Mouse (Mus musculus) midbrain, embryonic 16.5 days (tissue): ENCODE measurements around the gene Samsn1. TPM values are rescaled to one million over a fixed set of nuclear protein-coding genes. Genes with fewer than 3 reads are reported as not detected.

Source experiments
- ATAC-seq: fragments of 200-750 bp; cut with Nextera tagmentation; 2 replicates; pipeline ENCODE4 v1.8.0; 2017; ENCODE audit warnings: moderate TSS enrichment
- H3K27ac ChIP-seq: fragments of 300-500 bp; sonication (generic); 2 replicates; pipeline ENCODE4 v1.5.1; 2014; ENCODE audit warnings: mild to moderate bottlenecking, low read length, mixed read lengths
- H3K27me3 ChIP-seq: fragments of 300-500 bp; sonication (generic); 2 replicates; pipeline ENCODE4 v1.6.1; 2014; ENCODE audit warnings: low read depth, low read length, mixed read lengths; ENCODE audit not compliant: control insufficient read depth, insufficient read depth
- H3K36me3 ChIP-seq: fragments of 300-500 bp; sonication (generic); 2 replicates; pipeline ENCODE4 v1.6.1; 2014; ENCODE audit warnings: mild to moderate bottlenecking, low read length, moderate library complexity, mixed read lengths; ENCODE audit not compliant: control insufficient read depth, insufficient read depth
- H3K4me1 ChIP-seq: fragments of 300-500 bp; sonication (generic); 2 replicates; pipeline ENCODE4 v1.6.1; 2014; ENCODE audit warnings: mild to moderate bottlenecking, low read length, mixed read lengths; ENCODE audit not compliant: control insufficient read depth, insufficient read depth
- H3K4me2 ChIP-seq: fragments of 300-500 bp; sonication (generic); 2 replicates; pipeline ENCODE4 v1.6.1; 2014; ENCODE audit warnings: mild to moderate bottlenecking, low read length, mixed read lengths
- H3K4me3 ChIP-seq: fragments of 300-500 bp; sonication (generic); 2 replicates; pipeline ENCODE4 v1.5.1; 2014; ENCODE audit warnings: low read depth, mild to moderate bottlenecking, low read length, moderate library complexity, mixed read lengths
- H3K9ac ChIP-seq: fragments of 300-500 bp; sonication (generic); 2 replicates; pipeline ENCODE4 v1.6.1; 2014; ENCODE audit warnings: low read depth, low read length, mixed read lengths
- H3K9me3 ChIP-seq: fragments of 300-500 bp; sonication (generic); replicated peaks from 2 replicates; pipeline ENCODE4 v1.6.1; 2014; ENCODE audit warnings: mild to moderate bottlenecking, low read length, mixed read lengths; ENCODE audit not compliant: control insufficient read depth, poor library complexity, severe bottlenecking
- WGBS: fragments of 180-500 bp; shearing (Covaris S2); extraction: QIAGEN DNeasy Blood & Tissue Kit; methylation state at CpG from one replicate; pipeline ENCODE4 v1.1.7; 2014; 5-methylcytosine and 5-hydroxymethylcytosine counted together
- polyA plus RNA-seq: library from polyadenylated mRNA; unstranded; fragments of >200 nt; fragmentation: Nextera tagmentation; extraction: Ambion mirVana; gene quantifications from 2 replicates; pipeline ENCODE4 v1.2.1, GENCODE M21; 2015

Gene Samsn1
- polyA plus RNA-seq, 1 experiment from 2014 or later, result 1.1 TPM

DNA sequence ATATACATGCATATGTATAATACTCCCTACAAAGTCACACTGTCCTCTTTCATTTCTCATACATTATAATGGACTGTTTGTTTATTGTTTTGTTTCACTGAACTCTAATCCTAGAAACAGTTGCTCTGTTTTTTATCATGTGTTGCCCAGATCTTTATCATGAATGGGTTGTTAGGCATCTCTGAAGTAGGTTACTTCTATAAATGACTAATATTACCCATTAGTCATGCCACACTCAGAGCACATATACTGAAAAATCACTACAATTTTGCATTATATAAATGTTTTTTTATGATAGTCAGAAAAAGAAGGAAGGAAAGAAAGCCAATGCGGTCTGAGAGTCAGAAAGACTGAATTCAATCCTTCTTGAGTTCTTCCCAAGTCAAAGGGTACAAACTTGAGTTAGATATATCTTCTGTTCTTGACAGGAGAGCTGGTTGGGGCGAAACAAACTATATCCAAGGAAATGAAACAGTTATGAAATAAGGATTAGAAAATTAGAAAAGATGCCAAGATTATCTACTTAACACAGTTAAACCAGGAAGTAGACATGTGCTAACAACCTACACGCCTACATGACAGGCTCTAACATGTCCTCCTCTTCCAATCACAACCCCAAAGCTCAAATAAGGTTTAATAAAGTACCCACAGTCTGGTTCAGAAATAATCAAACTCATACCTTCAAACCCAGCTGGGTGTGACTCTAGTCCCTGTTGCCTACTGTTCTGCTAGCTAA, 122.0 kb downstream of the Samsn1 start:
- no peaks in the 10 kb centered on the region for H3K9me3 ChIP-seq
- no peaks in the 10 kb centered on the region for H3K36me3 ChIP-seq
- H3K4me3 ChIP-seq, result no peak overlapping the region
- no peak overlapping the region for H3K27ac ChIP-seq
- no peak overlapping the region for H3K4me2 ChIP-seq
- H3K27me3 ChIP-seq, result no peaks in the 10 kb centered on the region; the same call in 1 of the 2 replicates
- WGBS, result 86% methylated on average over 3 of the region's 3 CpGs
- ATAC-seq, result no peak
- no peak overlapping the region for H3K9ac ChIP-seq
- H3K4me1 ChIP-seq, result no peaks in the 10 kb centered on the region

DNA sequence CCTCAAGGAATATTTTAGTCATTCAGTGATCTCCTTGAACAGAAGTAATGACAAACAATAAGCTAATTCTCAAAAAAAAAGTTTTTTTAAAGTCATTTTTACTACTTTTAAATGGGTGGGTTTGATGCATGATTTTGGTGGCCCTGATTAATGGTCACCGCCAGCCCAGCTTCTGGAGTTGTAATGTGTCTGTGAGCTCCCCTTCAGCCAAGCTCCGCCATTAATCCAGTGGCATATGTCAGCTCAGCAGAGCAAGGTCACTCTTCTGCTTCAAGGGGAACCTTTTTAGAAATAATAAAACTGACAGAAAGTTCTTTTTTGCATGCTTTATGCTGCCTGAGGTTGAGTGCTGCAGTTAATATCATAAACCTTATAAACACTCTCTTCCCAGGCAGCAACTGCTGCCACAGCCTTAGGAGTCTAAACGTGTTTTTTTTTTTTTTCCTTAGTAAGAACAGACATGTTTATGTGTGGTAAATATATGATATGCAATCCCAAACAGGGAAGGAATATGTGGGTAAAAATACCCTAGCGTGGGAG, 124.2 kb downstream of the Samsn1 start:
- no peaks in the 10 kb centered on the region for H3K36me3 ChIP-seq
- no peak for ATAC-seq
- no peaks in the 10 kb centered on the region for H3K9me3 ChIP-seq
- no peak overlapping the region for H3K27ac ChIP-seq
- WGBS, result 84% methylated on average over 4 of the region's 4 CpGs
- no peak overlapping the region for H3K4me2 ChIP-seq
- no peak overlapping the region for H3K9ac ChIP-seq
- no peaks in the 10 kb centered on the region for H3K4me1 ChIP-seq
- H3K4me3 ChIP-seq, result no peak overlapping the region
- H3K27me3 ChIP-seq, result no peaks in the 10 kb centered on the region; the same call in 1 of the 2 replicates

DNA sequence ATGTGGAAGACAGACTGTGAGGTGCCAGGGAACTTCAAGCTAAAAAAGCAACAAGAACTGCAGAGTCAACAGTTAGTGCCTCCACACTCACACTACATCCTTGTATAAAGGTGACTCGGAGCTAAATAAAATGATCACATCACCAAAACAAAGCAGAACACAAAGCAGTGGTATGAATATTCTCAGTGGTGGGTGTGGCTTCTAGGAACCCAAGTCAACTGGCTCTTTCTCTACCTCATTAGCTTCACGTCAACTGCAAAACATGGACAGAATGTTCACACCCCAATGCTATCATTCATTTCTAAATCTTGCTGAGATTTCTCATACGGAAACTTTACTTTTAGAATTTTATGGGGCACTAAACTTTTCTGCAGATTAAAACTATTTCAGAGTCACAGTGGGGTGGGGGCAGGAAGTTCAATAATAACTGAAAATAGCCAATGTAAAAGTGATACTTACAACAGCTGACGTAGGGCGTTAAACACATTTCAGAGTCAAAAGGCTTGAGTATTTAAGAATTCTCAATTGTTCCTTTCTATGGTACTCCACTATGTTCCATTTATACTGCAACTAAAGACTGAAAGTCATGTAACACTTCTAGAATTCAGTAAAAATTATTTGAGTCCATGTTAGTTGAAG, 127.7 kb downstream of the Samsn1 start:
- 89% methylated on average over 5 of the region's 5 CpGs for WGBS
- H3K4me1 ChIP-seq, result no peaks in the 10 kb centered on the region
- no peaks in the 10 kb centered on the region for H3K36me3 ChIP-seq
- no peaks in the 10 kb centered on the region for H3K9me3 ChIP-seq
- H3K4me3 ChIP-seq, result no peak overlapping the region
- H3K9ac ChIP-seq, result no peak overlapping the region
- no peaks in the 10 kb centered on the region; the same call in 1 of the 2 replicates for H3K27me3 ChIP-seq
- no peak for ATAC-seq
- no peak overlapping the region for H3K4me2 ChIP-seq
- H3K27ac ChIP-seq, result no peak overlapping the region

DNA sequence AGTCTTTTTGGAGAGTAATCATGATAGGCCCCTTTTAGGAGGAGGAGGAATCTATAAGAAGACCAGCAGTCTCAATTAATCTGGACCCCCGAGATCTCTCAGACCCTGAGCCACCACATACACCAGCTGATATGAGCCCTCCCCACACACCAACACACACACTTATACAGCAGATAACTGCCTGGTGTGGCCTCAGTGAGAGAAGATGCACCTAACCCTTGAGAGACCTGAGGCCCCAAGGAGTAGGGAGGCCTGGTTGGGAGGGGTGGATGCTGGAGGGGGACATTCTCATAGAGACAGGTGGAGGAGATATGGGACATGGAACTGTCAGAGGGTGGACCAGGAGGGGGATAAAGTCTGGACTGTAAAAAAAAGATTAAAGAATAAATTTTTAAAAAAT, 128.6 kb downstream of the Samsn1 start:
- H3K4me1 ChIP-seq, result no peaks in the 10 kb centered on the region
- H3K4me3 ChIP-seq, result no peak overlapping the region
- H3K36me3 ChIP-seq, result no peaks in the 10 kb centered on the region
- WGBS, result 86% methylated on average over 1 of the region's 1 CpGs
- H3K9me3 ChIP-seq, result no peaks in the 10 kb centered on the region
- no peak overlapping the region for H3K9ac ChIP-seq
- no peaks in the 10 kb centered on the region for H3K27me3 ChIP-seq
- no peak for ATAC-seq
- H3K27ac ChIP-seq, result no peak overlapping the region
- H3K4me2 ChIP-seq, result no peak overlapping the region

DNA sequence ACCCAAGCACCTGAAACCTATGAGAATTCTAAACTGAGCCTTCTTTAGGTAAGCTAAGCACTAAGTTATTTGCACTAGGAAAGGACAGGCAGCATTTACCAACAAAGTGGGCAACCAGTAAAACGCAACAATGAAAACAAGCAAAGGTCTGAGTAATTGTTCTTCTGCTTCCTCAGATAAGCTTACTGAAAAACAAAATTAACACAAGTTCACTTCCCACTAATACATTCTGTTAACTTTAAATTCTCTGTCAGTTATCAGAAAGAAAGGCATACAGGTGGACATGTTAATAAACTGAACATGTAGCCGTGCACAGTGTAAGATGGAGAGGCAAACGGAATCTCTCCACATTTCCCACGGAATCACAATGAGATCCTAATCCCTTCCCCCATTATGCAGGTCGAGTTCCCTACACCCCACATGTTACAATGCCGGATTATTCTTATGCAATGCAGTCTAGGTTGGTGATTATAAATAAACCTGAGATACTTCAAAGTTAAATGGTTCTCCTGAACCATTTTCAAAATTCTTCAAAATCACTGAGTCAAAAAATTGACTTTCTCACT, 132.9 kb downstream of the Samsn1 start:
- Histone ChIP-seq H3K4me2 (no peak overlapping the region), H3K36me3 (no peaks in the 10 kb centered on the region), H3K4me3 (no peak overlapping the region), H3K9me3 (no peaks in the 10 kb centered on the region), H3K27me3 (no peaks in the 10 kb centered on the region), H3K9ac (no peak overlapping the region), H3K4me1 (no peaks in the 10 kb centered on the region), H3K27ac (no peak overlapping the region)
- 24% methylated on average over 6 of the region's 6 CpGs for WGBS
- no peak for ATAC-seq

DNA sequence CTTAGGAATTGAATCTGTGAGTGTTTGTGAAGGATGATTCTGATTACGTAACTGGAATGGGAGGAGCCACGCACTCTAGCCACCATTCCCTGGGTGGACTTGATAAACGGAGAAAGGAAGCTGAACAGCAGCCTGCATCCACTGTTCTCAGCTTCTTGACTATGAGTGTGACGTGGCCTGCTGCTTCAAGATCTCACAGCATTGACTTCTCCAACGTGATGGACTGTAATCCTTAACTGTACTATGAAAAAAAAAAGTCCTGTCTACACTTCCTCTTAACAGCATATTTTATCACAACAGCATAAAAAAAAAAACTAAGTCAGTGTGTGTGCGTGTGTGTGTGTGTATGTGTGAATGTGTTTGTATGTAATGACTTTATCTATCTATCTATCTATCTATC, 134.9 kb downstream of the Samsn1 start:
- H3K9me3 ChIP-seq, result no peaks in the 10 kb centered on the region
- ATAC-seq, result no peak
- H3K27ac ChIP-seq, result no peak overlapping the region
- no peaks in the 10 kb centered on the region for H3K36me3 ChIP-seq
- no peaks in the 10 kb centered on the region for H3K4me1 ChIP-seq
- WGBS, result 86% methylated on average over 6 of the region's 6 CpGs
- H3K27me3 ChIP-seq, result no peaks in the 10 kb centered on the region
- H3K9ac ChIP-seq, result no peak overlapping the region
- no peak overlapping the region for H3K4me3 ChIP-seq
- H3K4me2 ChIP-seq, result no peak overlapping the region

DNA sequence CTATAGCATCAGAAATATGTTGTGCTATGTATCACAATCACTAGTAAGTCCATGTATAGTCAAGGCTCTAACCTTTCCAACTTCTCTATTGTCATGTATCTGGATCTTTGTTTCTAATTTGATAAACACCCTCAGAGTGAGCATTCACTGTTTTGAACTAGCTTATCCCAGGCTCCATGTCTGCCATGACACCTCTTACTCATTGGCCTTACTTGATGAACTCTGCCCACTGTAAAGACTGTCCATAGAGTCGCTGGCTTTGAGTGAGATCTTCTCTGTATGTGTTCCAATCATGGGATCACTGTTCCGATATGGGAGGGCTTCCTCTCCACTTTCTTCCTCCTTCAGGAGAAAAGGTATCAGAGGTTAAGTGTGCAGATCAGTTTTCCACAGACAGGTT, 143.2 kb downstream of the Samsn1 start:
- ATAC-seq, result no peak

DNA sequence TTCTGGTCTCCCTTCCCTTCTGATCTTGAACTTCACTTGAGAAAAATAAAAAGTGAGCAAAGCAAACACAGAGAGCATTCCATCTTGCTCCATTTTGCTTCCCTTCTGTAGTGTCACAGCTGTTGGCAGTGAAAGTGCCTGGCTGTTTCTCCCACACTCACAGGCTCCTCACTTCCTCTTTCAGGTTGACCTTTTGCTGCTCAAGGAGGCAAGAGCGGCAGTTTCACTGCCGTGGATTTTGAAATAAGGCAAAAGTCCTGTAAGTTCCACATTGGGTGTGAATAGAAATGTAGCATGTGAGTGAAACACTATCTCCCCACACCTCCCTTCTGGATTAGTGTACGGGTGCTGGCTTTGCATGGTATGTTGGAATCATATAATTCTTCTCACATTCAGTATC, 144.9 kb downstream of the Samsn1 start:
- Histone ChIP-seq H3K4me2 (no peak overlapping the region), H3K27ac (no peak overlapping the region), H3K9me3 (no peaks in the 10 kb centered on the region), H3K27me3 (no peaks in the 10 kb centered on the region), H3K9ac (no peak overlapping the region), H3K4me1 (no peaks in the 10 kb centered on the region), H3K4me3 (no peak overlapping the region), H3K36me3 (no peaks in the 10 kb centered on the region)
- 86% methylated on average over 3 of the region's 3 CpGs for WGBS
- ATAC-seq, result no peak

More for the DNA sequence above, 143.2 kb downstream of the Samsn1 start:
- no peaks in the 10 kb centered on the region for H3K4me1 ChIP-seq
- H3K4me2 ChIP-seq, result no peak overlapping the region
- WGBS, result 77% methylated on average over 2 of the region's 2 CpGs
- no peaks in the 10 kb centered on the region for H3K27me3 ChIP-seq
- H3K9ac ChIP-seq, result no peak overlapping the region
- H3K36me3 ChIP-seq, result no peaks in the 10 kb centered on the region
- no peaks in the 10 kb centered on the region for H3K9me3 ChIP-seq
- H3K27ac ChIP-seq, result no peak overlapping the region
- no peak overlapping the region for H3K4me3 ChIP-seq

DNA sequence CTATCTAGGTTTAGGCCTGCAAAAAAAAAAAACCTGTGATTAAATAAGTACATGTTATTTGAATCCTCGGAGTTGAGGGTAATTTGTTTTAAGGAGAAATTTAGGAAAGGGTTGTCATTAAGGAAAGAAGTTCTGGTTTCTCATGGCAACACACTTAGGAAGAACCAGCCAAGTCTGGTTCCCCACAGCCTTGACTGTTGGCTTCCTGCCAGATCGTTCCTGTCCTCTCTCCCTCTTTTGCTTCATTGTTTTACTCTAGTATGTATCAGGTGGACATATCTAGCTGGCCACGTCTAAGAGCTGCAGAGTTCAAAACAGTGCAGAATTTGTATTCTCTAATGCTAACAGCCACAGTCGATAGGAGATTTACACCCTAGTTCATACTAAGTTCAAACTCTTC, 146.2 kb downstream of the Samsn1 start:
- Histone ChIP-seq H3K9ac (no peak overlapping the region), H3K4me3 (no peak overlapping the region), H3K9me3 (no peaks in the 10 kb centered on the region), H3K4me1 (no peaks in the 10 kb centered on the region), H3K27ac (no peak overlapping the region), H3K4me2 (no peak overlapping the region), H3K36me3 (no peaks in the 10 kb centered on the region), H3K27me3 (no peaks in the 10 kb centered on the region)
- WGBS, result 80% methylated on average over 4 of the region's 4 CpGs
- no peak for ATAC-seq
